Mouse (Mus musculus): ENCODE results near the gene Cldn9. TPM values are rescaled to one million over a fixed set of nuclear protein-coding genes. Genes with fewer than 3 reads are reported as not detected.
A peak's percentile ranks its signal among the peaks of the same experiment; 100 is the strongest.

Gene Cldn9
- polyA plus RNA-seq, 1 experiment from 2014 or later: 0.82 TPM

- DNase-seq (ENCODE audit: low spot score, missing footprints): peak; percentile 33
- H3K4me2 ChIP-seq: no peak overlapping the region
- H3K4me1 ChIP-seq (ENCODE audit: control insufficient read depth, insufficient read depth, low read length): no peaks in the 10 kb centered on the region
- WGBS: 78% methylated on average over 2 of the region's 2 CpGs
- ATAC-seq (ENCODE audit: low FRiP score): no peak
- H3K9ac ChIP-seq (ENCODE audit: low read length): no peak overlapping the region
- H3K36me3 ChIP-seq (ENCODE audit: control insufficient read depth, insufficient read depth, low read length): no peaks in the 10 kb centered on the region
- no peak overlapping the region for H3K27ac ChIP-seq (ENCODE audit: low read depth, low read length)
- H3K27me3 ChIP-seq (ENCODE audit: control insufficient read depth, insufficient read depth, low read length): no peaks in the 10 kb centered on the region
- H3K9me3 ChIP-seq (ENCODE audit: control insufficient read depth, low read length): no peaks in the 10 kb centered on the region
- H3K4me3 ChIP-seq (ENCODE audit: low read depth, low read length): no peak overlapping the region
Observed at GRCm38 (mm10) chr17:23717003-23717402, 33.2 kb upstream of the Cldn9 start.

GRCm38 (mm10) chr17:23706212-23706611 lies 22.4 kb upstream of the Cldn9 start:
- H3K9me3 ChIP-seq (ENCODE audit: control insufficient read depth, low read length): no peaks in the 10 kb centered on the region
- no peak overlapping the region for H3K27ac ChIP-seq (ENCODE audit: low read depth, low read length)
- no peak overlapping the region for H3K9ac ChIP-seq (ENCODE audit: low read length)
- DNase-seq (ENCODE audit: low spot score, missing footprints): peak; percentile 95
- H3K4me2 ChIP-seq: no peak overlapping the region
- peak; percentile 74 for ATAC-seq (ENCODE audit: low FRiP score)
- 1% methylated on average over 3 of the region's 3 CpGs for WGBS
- H3K36me3 ChIP-seq (ENCODE audit: control insufficient read depth, insufficient read depth, low read length): no peaks in the 10 kb centered on the region
- no peaks in the 10 kb centered on the region; the same call in 1 of the 2 replicates for H3K27me3 ChIP-seq (ENCODE audit: control insufficient read depth, insufficient read depth, low read length)
- no peak overlapping the region for H3K4me3 ChIP-seq (ENCODE audit: low read depth, low read length)
- no peaks in the 10 kb centered on the region for H3K4me1 ChIP-seq (ENCODE audit: control insufficient read depth, insufficient read depth, low read length)

- Histone ChIP-seq H3K27ac (ENCODE audit: low read depth, low read length) (no peak overlapping the region), H3K27me3 (ENCODE audit: control insufficient read depth, insufficient read depth, low read length) (no peaks in the 10 kb centered on the region; the same call in 1 of the 2 replicates), H3K36me3 (ENCODE audit: control insufficient read depth, insufficient read depth, low read length) (no peaks in the 10 kb centered on the region), H3K9ac (ENCODE audit: low read length) (no peak overlapping the region), H3K9me3 (ENCODE audit: control insufficient read depth, low read length) (no peaks in the 10 kb centered on the region), H3K4me1 (ENCODE audit: control insufficient read depth, insufficient read depth, low read length) (no peaks in the 10 kb centered on the region), H3K4me2 (no peak overlapping the region), H3K4me3 (ENCODE audit: low read depth, low read length) (no peak overlapping the region)
- ATAC-seq (ENCODE audit: low FRiP score) (peak; percentile 25; the same call in 1 of the 2 replicates), DNase-seq (ENCODE audit: low spot score, missing footprints) (no peak)
- WGBS: 68% methylated on average over 7 of the region's 7 CpGs
Observed at GRCm38 (mm10) chr17:23705525-23706104, 21.8 kb upstream of the Cldn9 start.

- Histone ChIP-seq H3K27ac (ENCODE audit: low read depth, low read length) (no peak overlapping the region), H3K36me3 (ENCODE audit: control insufficient read depth, insufficient read depth, low read length) (no peaks in the 10 kb centered on the region), H3K4me3 (ENCODE audit: low read depth, low read length) (no peak overlapping the region), H3K4me2 (no peak overlapping the region), H3K9me3 (ENCODE audit: control insufficient read depth, low read length) (no peaks in the 10 kb centered on the region), H3K9ac (ENCODE audit: low read length) (no peak overlapping the region), H3K4me1 (ENCODE audit: control insufficient read depth, insufficient read depth, low read length) (no peaks in the 10 kb centered on the region), H3K27me3 (ENCODE audit: control insufficient read depth, insufficient read depth, low read length) (peaks cover 6% of the 10 kb centered on the region)
- WGBS: 70% methylated on average over 7 of the region's 7 CpGs
- ATAC-seq (ENCODE audit: low FRiP score): no peak
- DNase-seq (ENCODE audit: low spot score, missing footprints): no peak
Observed at GRCm38 (mm10) chr17:23704741-23705140, 20.9 kb upstream of the Cldn9 start.

- H3K9ac ChIP-seq (ENCODE audit: low read length): no peak overlapping the region
- H3K4me1 ChIP-seq (ENCODE audit: control insufficient read depth, insufficient read depth, low read length): no peaks in the 10 kb centered on the region; the same call in 1 of the 2 replicates
- H3K9me3 ChIP-seq (ENCODE audit: control insufficient read depth, low read length): no peaks in the 10 kb centered on the region
- H3K27ac ChIP-seq (ENCODE audit: low read depth, low read length): no peak overlapping the region
- DNase-seq (ENCODE audit: low spot score, missing footprints): no peak
- no peak overlapping the region for H3K4me2 ChIP-seq
- WGBS: 88% methylated on average over 9 of the region's 9 CpGs
- no peak for ATAC-seq (ENCODE audit: low FRiP score)
- no peaks in the 10 kb centered on the region for H3K36me3 ChIP-seq (ENCODE audit: control insufficient read depth, insufficient read depth, low read length)
- peaks cover 18% of the 10 kb centered on the region for H3K27me3 ChIP-seq (ENCODE audit: control insufficient read depth, insufficient read depth, low read length)
- H3K4me3 ChIP-seq (ENCODE audit: low read depth, low read length): no peak overlapping the region
Observed at GRCm38 (mm10) chr17:23703301-23703700, 19.5 kb upstream of the Cldn9 start.

GRCm38 (mm10) chr17:23700079-23700478 lies 16.3 kb upstream of the Cldn9 start:
- under 1% methylated on average over 21 of the region's 28 CpGs for WGBS
- H3K4me1 ChIP-seq (ENCODE audit: control insufficient read depth, insufficient read depth, low read length): no peaks in the 10 kb centered on the region; the same call in 1 of the 2 replicates

GRCm38 (mm10) chr17:23699131-23700077 lies 15.6 kb upstream of the Cldn9 start:
- Histone ChIP-seq H3K4me3 (ENCODE audit: low read depth, low read length) (peak overlapping the region; percentile 67), H3K4me2 (peak overlapping the region; percentile 99), H3K9ac (ENCODE audit: low read length) (peak overlapping the region; percentile 54), H3K4me1 (ENCODE audit: control insufficient read depth, insufficient read depth, low read length) (no peaks in the 10 kb centered on the region; the same call in 1 of the 2 replicates), H3K27ac (ENCODE audit: low read depth, low read length) (no peak overlapping the region), H3K9me3 (ENCODE audit: control insufficient read depth, low read length) (no peaks in the 10 kb centered on the region), H3K36me3 (ENCODE audit: control insufficient read depth, insufficient read depth, low read length) (no peaks in the 10 kb centered on the region), H3K27me3 (ENCODE audit: control insufficient read depth, insufficient read depth, low read length) (peaks cover 22% of the 10 kb centered on the region)
- peak; percentile 79 for ATAC-seq (ENCODE audit: low FRiP score)
- under 1% methylated on average over 77 of the region's 101 CpGs for WGBS
- DNase-seq (ENCODE audit: low spot score, missing footprints): peak; percentile 92

More at GRCm38 (mm10) chr17:23700079-23700478, 16.3 kb upstream of the Cldn9 start:
- no peaks in the 10 kb centered on the region for H3K9me3 ChIP-seq (ENCODE audit: control insufficient read depth, low read length)
- H3K36me3 ChIP-seq (ENCODE audit: control insufficient read depth, insufficient read depth, low read length): no peaks in the 10 kb centered on the region
- peak overlapping the region; percentile 54 for H3K9ac ChIP-seq (ENCODE audit: low read length)
- H3K27ac ChIP-seq (ENCODE audit: low read depth, low read length): no peak overlapping the region
- H3K27me3 ChIP-seq (ENCODE audit: control insufficient read depth, insufficient read depth, low read length): peaks cover 22% of the 10 kb centered on the region
- peak overlapping the region; percentile 67 for H3K4me3 ChIP-seq (ENCODE audit: low read depth, low read length)
- H3K4me2 ChIP-seq: peak overlapping the region; percentile 99
- DNase-seq (ENCODE audit: low spot score, missing footprints) (peak; percentile 93), ATAC-seq (ENCODE audit: low FRiP score) (peak; percentile 96)

GRCm38 (mm10) chr17:23695801-23696200 lies 12.0 kb upstream of the Cldn9 start:
- no peak overlapping the region for H3K9ac ChIP-seq (ENCODE audit: low read length)
- 15% methylated on average over 3 of the region's 3 CpGs for WGBS
- no peak for ATAC-seq (ENCODE audit: low FRiP score)

GRCm38 (mm10) chr17:23694491-23694890 lies 10.7 kb upstream of the Cldn9 start:
- H3K27ac ChIP-seq (ENCODE audit: low read depth, low read length): no peak overlapping the region
- H3K36me3 ChIP-seq (ENCODE audit: control insufficient read depth, insufficient read depth, low read length): no peaks in the 10 kb centered on the region
- DNase-seq (ENCODE audit: low spot score, missing footprints) (no peak), ATAC-seq (ENCODE audit: low FRiP score) (no peak)
- H3K9ac ChIP-seq (ENCODE audit: low read length): no peak overlapping the region
- no peak overlapping the region for H3K4me2 ChIP-seq
- 74% methylated on average over 1 of the region's 1 CpGs for WGBS
- peaks cover 15% of the 10 kb centered on the region for H3K27me3 ChIP-seq (ENCODE audit: control insufficient read depth, insufficient read depth, low read length)
- no peaks in the 10 kb centered on the region; the same call in 1 of the 2 replicates for H3K4me1 ChIP-seq (ENCODE audit: control insufficient read depth, insufficient read depth, low read length)
- H3K9me3 ChIP-seq (ENCODE audit: control insufficient read depth, low read length): no peaks in the 10 kb centered on the region
- no peak overlapping the region for H3K4me3 ChIP-seq (ENCODE audit: low read depth, low read length)

More at GRCm38 (mm10) chr17:23695801-23696200, 12.0 kb upstream of the Cldn9 start:
- no peak overlapping the region for H3K4me2 ChIP-seq
- no peaks in the 10 kb centered on the region for H3K36me3 ChIP-seq (ENCODE audit: control insufficient read depth, insufficient read depth, low read length)
- H3K27me3 ChIP-seq (ENCODE audit: control insufficient read depth, insufficient read depth, low read length): peaks cover 22% of the 10 kb centered on the region
- no peaks in the 10 kb centered on the region; the same call in 1 of the 2 replicates for H3K4me1 ChIP-seq (ENCODE audit: control insufficient read depth, insufficient read depth, low read length)
- no peak for DNase-seq (ENCODE audit: low spot score, missing footprints)
- H3K4me3 ChIP-seq (ENCODE audit: low read depth, low read length): no peak overlapping the region
- H3K27ac ChIP-seq (ENCODE audit: low read depth, low read length): no peak overlapping the region
- no peaks in the 10 kb centered on the region for H3K9me3 ChIP-seq (ENCODE audit: control insufficient read depth, low read length)
